In the genomic region with DNA sequence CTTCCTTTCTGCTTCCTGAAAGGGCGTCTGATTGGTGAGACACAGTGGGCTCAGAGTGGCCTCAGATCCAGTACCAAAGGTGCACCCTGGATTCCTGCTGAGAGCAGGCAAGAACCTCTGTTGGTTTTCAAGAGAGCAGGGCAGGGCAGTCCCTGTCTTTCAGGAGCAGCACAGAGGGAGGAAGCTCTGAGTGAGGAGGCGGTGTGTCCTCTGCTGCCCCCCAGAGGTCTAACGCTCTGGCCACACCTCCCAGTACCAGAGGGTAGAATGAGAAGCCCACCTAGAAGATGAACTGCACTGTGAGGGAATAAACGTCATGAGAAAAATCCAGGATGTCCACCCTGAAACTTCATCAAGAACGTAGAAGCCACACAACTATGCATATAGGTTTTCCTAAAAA, we compare ENCODE assay signal across 8 mouse cellular contexts. TPM values are rescaled to one million over a fixed set of nuclear protein-coding genes. Genes with fewer than 3 reads are reported as not detected.
DNase-seq lines count a peak whose midpoint lies in the region; ATAC-seq and TF ChIP-seq lines count a peak whose summit lies in the region.

No protein-coding gene starts in this region.

- peak; percentile 62 for TF ChIP-seq CTCF in left cerebral cortex, adult 2 months (IDR thresholded peaks at IDR 0.05)
- peak; percentile 71 for TF ChIP-seq CTCF in bone marrow, adult 2 months (IDR thresholded peaks at IDR 0.05; ENCODE audit: control insufficient read depth, insufficient read depth, low read length)

- intact Hi-C loops in left cerebral cortex, adult 2 months (cut with DNase I): loop anchor here (2.0 kb wide), 1 partner anchor 184 kb away; a partner anchor contains a TSS

- peak; percentile 87 for ATAC-seq in hindbrain, embryonic 16.5 days
- peak; percentile 68; the same call in 1 of the 2 replicates for ATAC-seq in liver, embryonic 13.5 days (ENCODE audit: low read depth)
- ATAC-seq in neutrophil, adult 5-6 weeks (ENCODE audit: extremely low read depth, insufficient number of reproducible peaks, low FRiP score, poor library complexity, severe bottlenecking): peak; percentile 64; the same call in 1 of the 2 replicates

- peaks cover 9% of the 10 kb centered on the region for H3K36me3 ChIP-seq in hindbrain, embryonic 16.5 days (ENCODE audit: control insufficient read depth, insufficient read depth, low read length)
- peaks cover 33% of the 10 kb centered on the region for H3K36me3 ChIP-seq in liver, embryonic 13.5 days

- no peaks in the 10 kb centered on the region for H3K9me3 ChIP-seq in hindbrain, embryonic 16.5 days (ENCODE audit: control insufficient read depth, low read length)
- no peaks in the 10 kb centered on the region for H3K9me3 ChIP-seq in liver, embryonic 13.5 days (replicated peaks)

- DNase-seq in left cerebral cortex, adult 2 months (ENCODE audit: extremely low spot score in 1 of 2, low spot score in 2 of 2): no peak
- DNase-seq in left cerebral cortex, adult 9 months (ENCODE audit: low spot score in 2 of 2): no peak
- DNase-seq in gastrocnemius, postnatal 10 days: peak; percentile 51
- DNase-seq in liver, embryonic 13.5 days: no peak
- DNase-seq in right cerebral cortex, postnatal 36 days (ENCODE audit: low spot score in 2 of 2): no peak

- H3K4me3 ChIP-seq in left cerebral cortex, adult 2 months: no peak overlapping the region
- H3K4me3 ChIP-seq in bone marrow, adult 2 months (replicated peaks; ENCODE audit: control insufficient read depth, low read depth, low read length): no peak overlapping the region
- H3K4me3 ChIP-seq in hindbrain, embryonic 16.5 days (ENCODE audit: low read length): no peak overlapping the region
- no peak overlapping the region for H3K4me3 ChIP-seq in liver, embryonic 13.5 days (replicated peaks)

- 49% methylated on average over 5 of the region's 5 CpGs for WGBS in bone marrow, adult 2 months
- 43% methylated on average over 5 of the region's 5 CpGs for WGBS in hindbrain, embryonic 16.5 days
- 45% methylated on average over 5 of the region's 5 CpGs for WGBS in liver, embryonic 13.5 days (ENCODE audit: insufficient replicate concordance)

- no peaks in the 10 kb centered on the region for H3K4me1 ChIP-seq in bone marrow, adult 2 months (ENCODE audit: control insufficient read depth, insufficient read depth, low read length)
- H3K4me1 ChIP-seq in hindbrain, embryonic 16.5 days (ENCODE audit: control insufficient read depth, insufficient read depth, low read depth, low read length): no peaks in the 10 kb centered on the region
- no peaks in the 10 kb centered on the region for H3K4me1 ChIP-seq in liver, embryonic 13.5 days (replicated peaks)

- no peak for TF ChIP-seq POLR2A in bone marrow, adult 2 months (IDR thresholded peaks at IDR 0.05; ENCODE audit: borderline replicate concordance, control insufficient read depth, low read depth, low read length)

- no peak overlapping the region for H3K9ac ChIP-seq in hindbrain, embryonic 16.5 days (ENCODE audit: low read depth, low read length)
- no peak overlapping the region for H3K9ac ChIP-seq in liver, embryonic 13.5 days

- H3K4me2 ChIP-seq in hindbrain, embryonic 16.5 days (ENCODE audit: low read length): no peak overlapping the region
- H3K4me2 ChIP-seq in liver, embryonic 13.5 days: no peak overlapping the region

- no peak overlapping the region for H3K27ac ChIP-seq in left cerebral cortex, adult 2 months
- no peak overlapping the region for H3K27ac ChIP-seq in bone marrow, adult 2 months (ENCODE audit: control insufficient read depth, insufficient read depth, low read depth, low read length, poor library complexity)
- H3K27ac ChIP-seq in hindbrain, embryonic 16.5 days (ENCODE audit: low read depth, low read length): no peak overlapping the region
- H3K27ac ChIP-seq in liver, embryonic 13.5 days: no peak overlapping the region

- no peaks in the 10 kb centered on the region for H3K27me3 ChIP-seq in hindbrain, embryonic 16.5 days (replicated peaks; ENCODE audit: control insufficient read depth, insufficient read depth, low read length)
- no peaks in the 10 kb centered on the region for H3K27me3 ChIP-seq in liver, embryonic 13.5 days

RNA-seq across cellular contexts. Expression of a gene that starts 21.5 kb away (rescaled TPM):
- total RNA-seq in left cerebral cortex, adult 2 months (2021): 10 to 100 TPM; 11.9 TPM
- 1.3 and 4.9 TPM in 2 replicates for polyA plus RNA-seq in bone marrow, adult 2 months (2011; ENCODE audit: insufficient read depth, insufficient read length, low replicate concordance, missing spikeins)
- total RNA-seq in gastrocnemius, postnatal 10 days (2021): 10 to 100 TPM; 12.5 to 13.4 TPM
- 8.5 and 8.8 TPM in 2 replicates for polyA plus RNA-seq in hindbrain, embryonic 16.5 days (2015; fragmentation: Nextera tagmentation; extraction: Ambion mirVana)
- polyA plus RNA-seq in liver, embryonic 13.5 days (2015; fragmentation: Nextera tagmentation; extraction: Ambion mirVana): 22.2 and 26.9 TPM in 2 replicates
- total RNA-seq in neutrophil, adult 5-6 weeks (2017): 5.8 and 6.3 TPM in 2 replicates

RNA-seq across cellular contexts. Expression of a gene that starts 34.3 kb away (rescaled TPM):
- total RNA-seq in left cerebral cortex, adult 2 months (2021): 10 to 100 TPM; 20.0 to 26.5 TPM
- 7.2 and 9.4 TPM in 2 replicates for polyA plus RNA-seq in bone marrow, adult 2 months (2011; ENCODE audit: insufficient read depth, insufficient read length, low replicate concordance, missing spikeins)
- total RNA-seq in gastrocnemius, postnatal 10 days (2021): 10 to 100 TPM; 35.3 to 41.6 TPM
- polyA plus RNA-seq in hindbrain, embryonic 16.5 days (2015; fragmentation: Nextera tagmentation; extraction: Ambion mirVana): 32.6 and 32.9 TPM in 2 replicates
- 31.6 and 38.8 TPM in 2 replicates for polyA plus RNA-seq in liver, embryonic 13.5 days (2015; fragmentation: Nextera tagmentation; extraction: Ambion mirVana)
- total RNA-seq in neutrophil, adult 5-6 weeks (2017): 10.6 and 15.5 TPM in 2 replicates
